Mouse (Mus musculus): ENCODE measurements at regions not wholly inside any gene's neighbourhood (a gene's known extent, or its start where the extent isn't known, plus 50 kb on each side); places are given as distances from the start of the nearest gene placed in this dataset.

DNA sequence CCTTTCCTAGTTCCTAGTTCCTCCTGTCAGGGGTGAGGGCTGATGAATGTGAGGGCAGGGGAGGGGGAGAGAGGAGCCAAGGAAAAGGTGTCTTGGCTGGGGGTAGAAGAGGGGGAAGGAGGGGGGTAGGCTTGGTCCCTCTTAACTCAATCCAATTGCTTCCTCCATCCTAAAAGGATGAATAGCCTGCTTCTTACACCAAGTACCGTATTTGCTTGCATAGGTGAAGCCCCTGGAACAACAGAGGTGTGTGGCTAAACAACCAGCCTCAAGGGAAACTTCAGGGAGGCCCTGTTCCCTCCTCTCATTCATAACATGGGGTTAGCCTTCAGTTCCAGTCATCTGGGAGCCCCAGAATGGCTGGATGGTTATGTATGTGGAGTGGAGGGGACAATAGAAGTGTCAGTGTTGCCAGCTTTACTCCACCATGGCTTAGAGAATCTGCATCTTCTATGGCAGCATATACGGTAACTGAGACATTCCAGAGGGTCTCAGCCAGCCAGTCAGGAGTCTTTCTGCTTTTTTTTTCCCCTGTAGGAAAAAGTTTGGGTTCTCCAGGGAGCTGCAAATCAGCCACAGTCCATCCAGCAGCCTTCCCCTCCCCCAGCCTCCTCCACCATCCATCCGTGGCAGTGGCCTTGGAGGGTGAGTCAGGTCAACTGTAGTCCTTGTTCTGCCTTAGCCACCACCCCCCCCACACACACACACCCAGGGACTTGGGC lies 100.2 kb upstream of the Ccnd2 start:
- DNase-seq (ENCODE audit: low read depth, low spot score): no peak

DNA sequence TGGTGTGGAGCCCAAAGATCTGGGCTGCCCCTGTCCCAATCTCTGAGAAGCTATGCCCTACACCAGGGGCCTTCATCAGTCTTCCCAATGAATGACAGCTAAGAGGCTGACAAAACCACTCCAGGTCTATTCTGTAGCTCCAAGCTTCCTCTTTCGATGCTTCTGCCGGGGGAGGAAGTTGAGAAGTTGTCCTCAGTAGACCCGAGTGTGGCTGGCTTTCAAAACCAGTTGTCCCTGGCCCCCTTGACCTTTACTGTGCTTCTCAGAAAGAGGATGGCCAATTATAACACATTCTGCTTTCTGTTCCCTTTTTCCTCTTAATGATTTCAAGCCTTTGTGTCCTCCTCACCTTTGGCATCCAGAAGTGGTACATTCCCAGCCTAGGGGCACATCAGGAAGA lies 101.9 kb upstream of the Ccnd2 start:
- DNase-seq (ENCODE audit: low read depth, low spot score): no peak

DNA sequence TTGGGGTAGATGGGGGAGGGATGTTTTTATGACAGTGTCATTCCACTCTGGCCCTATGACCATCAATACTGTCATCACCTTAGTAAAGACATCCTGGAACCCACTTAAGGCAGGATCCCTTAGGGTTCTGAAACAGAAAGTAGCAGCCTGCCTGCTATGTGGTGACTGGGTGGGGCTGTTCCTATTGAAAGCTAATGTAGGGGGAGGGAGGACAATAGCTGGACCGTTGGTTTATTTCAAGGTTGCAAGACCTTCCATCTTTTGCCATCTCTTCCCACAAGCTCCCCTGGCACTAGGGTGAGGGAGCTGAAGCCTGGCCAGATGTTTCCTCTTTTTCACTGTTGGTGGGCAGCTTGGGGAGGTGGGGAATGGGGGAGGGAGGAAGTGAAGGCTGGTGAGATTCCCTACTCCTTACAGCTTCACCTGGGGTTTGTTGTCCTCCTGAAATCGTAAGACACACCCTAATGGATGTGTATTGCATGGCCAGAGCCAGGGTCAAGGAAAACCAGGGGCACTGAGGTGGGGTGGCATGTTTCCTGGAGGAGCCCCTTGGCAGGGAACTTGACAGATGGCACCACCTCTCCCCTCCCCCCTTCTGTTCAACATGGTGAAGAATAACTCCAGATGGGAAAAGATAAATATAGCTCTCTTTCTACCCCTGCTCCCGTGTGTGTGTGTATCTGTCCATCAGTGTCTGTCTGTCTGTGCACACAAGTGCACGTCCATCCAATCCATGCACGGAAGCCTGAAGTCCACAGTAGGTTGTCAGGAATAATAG lies 112.1 kb upstream of the Ccnd2 start:
- DNase-seq (ENCODE audit: low read depth, low spot score): no peak

DNA sequence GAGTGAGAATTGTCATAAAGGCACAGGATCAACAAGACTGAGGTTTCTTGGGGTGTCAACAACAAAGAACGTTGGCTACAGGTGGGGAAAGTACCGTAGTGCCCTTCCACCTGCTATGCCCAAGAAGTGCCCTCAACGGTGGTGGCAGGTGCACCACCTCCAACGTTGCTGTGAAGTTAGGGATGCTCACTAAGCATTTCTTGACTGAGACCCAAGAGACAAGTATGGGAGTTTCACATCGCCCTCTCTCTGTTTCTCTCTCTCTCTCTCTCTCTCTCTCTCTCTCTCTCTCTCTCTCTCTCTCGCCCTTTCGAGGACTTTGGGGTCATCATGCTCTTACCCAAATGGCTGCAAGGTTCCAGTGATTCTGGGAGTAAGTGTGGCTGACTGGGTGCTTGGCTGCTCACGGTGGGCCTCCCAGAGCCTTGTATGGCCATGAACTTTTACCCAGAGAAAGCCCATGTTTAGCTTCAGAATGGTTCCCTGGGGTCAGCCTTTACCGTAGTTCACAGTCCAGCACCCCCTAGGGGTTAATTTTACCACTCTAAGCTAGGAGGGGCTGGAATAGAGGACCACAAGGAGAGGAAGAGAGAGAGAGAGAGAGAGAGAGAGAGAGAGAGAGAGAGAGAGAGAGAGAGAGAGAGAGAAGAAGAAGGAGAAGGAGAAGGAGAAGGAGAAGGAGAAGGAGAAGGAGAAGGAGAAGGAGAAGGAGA lies 113.2 kb upstream of the Ccnd2 start:
- peak; percentile 41 for DNase-seq (ENCODE audit: low read depth, low spot score)

DNA sequence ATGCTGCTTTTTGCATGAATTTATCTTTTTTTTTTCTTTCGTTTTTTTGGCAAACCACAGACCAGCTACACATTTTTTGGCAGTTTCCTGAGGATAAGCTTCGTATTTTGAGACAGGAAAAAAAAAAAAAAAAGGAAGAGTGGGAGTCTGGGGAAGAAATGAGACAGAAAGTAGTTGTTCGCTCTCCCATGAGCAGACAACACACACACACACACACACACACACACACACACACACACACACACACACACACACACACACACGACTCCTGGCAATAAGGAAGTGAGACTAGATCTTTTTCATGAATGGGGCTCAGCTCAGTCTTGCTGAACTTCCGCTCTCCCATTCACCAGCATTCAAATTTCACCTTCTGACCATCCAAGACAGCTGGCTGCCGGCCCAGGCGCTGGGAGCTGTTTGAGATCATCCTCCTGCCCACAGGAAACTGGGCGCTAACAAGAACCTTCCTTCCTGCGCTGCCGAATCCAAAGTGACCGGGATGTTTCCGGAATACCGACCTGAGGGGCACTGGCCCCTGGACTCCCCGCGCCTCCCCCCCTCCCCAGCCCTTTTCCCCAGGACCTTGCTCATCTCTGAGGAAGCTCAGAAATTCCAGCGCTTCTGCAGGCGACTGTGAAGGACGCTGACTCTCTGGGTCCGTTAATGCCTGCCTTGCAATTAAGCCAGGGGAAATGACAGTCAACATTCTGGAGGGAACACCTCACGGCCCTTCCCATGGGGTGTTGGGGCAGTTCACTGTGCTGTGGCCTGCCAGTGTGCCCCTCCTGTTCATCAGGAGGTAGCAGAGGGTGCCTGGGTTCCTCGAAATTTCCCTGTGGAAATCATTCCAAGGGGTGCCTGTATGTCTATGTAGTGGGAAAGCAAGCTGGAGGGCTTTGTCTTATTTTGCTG lies 114.2 kb upstream of the Ccnd2 start:
- DNase-seq (ENCODE audit: low read depth, low spot score): peak; percentile 70

DNA sequence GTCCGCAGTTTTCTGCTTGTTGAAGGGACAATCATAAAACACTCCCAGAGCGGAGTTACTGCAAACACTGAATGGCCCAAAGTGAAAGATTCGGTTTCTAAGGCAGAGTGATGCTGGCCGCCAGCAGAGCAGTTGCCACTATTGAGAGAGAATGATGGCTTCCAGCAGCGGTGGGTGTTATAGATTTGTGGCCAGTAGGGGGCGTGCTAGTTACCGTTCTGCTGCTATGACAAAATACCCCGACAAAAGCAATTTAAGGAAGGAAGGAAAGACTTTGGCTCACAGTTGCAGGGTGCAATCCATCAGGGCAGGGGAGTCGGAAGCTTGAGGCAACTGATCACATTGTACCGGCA lies 114.8 kb upstream of the Ccnd2 start:
- DNase-seq (ENCODE audit: low read depth, low spot score): peak; percentile 86

DNA sequence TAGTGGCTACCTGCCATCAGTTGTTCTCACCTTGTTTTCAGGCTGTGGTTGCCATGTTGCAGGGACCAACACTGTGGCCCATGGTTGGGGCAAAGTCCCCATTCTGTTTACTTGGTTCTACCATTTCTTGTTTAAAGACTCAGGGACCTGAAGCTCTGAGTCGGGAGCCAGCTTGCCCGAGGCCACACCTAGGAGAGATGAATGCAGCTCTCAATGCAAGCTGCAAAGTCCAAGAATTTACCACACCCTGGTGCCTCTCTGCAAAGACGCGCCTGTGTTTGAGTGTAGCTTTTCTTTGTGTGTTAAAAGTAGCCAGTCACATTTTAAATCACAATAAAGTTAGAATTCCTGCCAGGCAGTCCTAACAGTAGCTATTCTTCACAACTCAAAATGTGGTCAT lies 117.0 kb upstream of the Ccnd2 start:
- no peak for DNase-seq (ENCODE audit: low read depth, low spot score)

DNA sequence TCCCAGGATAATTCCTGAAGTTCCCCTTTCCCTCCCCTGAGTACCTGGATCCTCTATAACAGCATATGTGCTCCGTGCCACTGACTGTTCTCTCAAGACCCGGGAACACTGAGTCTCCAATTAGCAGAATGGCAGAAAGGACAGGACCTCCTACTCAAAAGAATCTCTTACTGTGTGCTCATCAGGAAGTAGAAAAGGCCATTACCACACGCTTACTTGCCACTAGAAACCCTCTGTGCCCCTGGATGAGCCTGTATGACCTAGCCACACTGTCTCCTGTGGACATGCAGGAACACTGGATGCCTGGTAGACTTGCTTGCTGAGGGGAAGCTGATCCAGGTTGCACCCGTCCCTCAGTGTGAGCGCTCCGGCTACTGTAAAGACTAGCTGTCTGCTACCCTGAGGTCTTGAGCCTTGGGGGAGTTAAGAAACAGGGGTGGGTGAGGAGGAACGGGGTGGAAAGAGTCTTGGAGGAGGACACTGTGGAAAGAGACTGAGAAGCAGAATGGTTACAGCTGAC lies 117.6 kb upstream of the Ccnd2 start:
- DNase-seq (ENCODE audit: low read depth, low spot score): no peak

DNA sequence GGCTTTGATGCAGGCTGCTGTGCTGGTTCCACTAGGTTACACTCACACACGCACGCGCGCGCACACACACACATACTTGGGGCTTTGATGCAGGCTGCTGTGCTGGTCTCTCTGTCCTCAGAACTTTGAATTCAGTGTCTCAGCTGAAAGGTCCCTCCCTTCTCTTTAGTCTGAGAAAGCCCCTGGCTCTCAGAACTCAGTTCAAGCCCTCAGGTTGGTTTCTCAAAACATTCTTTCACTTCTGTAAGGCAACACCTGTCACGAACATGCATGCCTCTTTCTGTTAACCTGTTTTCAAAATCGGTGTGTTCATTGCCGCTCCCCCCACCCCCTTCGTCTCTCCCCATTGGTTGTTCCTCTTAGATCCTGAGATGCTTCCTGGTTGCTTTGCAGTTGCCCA lies 118.8 kb upstream of the Ccnd2 start:
- peak; percentile 60 for DNase-seq (ENCODE audit: low read depth, low spot score)

DNA sequence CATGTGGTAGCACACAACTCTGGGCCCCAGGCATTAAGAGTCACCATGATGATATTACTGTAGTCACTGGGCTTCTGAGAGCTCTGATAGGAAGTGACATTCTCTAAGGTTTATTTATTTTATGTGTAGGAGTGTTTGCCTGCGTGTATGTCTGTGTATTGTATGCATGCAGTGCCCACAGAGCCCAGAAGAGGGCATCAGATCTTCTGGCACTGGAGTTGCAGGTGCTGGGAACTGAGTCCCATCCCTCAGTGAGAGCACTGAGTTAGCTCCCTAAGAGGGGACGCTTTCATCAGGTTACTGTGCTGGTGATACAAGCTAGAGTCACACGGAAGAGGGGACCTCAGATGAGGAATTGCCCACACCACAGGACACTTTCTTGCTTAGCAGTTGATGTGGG lies 119.4 kb upstream of the Ccnd2 start:
- DNase-seq (ENCODE audit: low read depth, low spot score): peak; percentile 40

DNA sequence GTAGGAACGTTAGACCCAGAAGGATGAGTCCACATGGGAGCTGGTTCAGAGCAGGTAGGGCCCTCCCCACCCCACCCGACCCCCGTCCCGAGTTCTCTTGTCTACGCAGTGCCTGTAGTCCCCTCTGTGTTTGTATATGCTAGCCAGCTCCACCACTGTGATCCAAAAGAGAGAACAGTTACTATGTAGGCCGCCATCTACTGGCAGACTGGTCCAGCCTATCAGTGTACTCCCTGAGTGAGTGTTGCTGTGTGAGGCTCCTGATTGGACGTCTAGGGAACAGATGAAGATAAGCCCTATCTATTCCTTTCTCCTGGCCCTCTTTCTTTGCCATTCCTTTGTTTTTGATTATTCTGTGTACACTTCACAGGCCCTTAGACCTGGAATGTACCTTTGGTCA lies 120.6 kb upstream of the Ccnd2 start:
- peak; percentile 80 for DNase-seq (ENCODE audit: low read depth, low spot score)

DNA sequence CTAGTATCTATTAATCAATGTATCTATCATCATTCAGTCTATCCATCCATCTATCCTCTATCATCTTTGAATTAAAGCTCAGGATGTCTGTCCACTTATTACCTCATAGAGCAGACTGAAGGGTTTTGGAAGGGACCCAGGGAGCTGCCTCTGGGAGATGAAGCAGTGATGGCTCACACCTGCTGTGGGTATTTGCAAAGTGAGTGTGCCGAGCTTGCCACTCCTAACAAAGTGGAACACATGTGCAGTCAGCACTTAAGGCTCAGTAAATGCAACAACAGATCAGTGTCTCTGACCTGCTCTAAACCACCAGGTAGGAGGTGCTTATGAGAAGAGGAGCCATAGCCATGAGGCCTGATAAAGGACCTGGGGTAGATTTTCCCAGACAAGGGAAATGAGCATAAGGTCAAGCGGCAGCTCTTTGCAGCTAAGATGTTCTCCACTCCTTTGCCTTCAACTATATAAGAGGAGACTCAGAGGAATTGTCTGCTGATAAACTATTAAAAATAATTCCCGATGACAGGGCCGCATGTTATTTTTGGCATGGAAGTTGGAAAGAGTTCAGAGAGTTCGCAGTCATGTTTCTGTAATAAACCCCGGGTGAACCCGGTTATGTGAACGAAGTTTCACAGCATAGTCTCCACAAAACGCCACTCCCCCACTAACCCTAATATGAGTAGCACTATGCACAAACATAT lies 122.9 kb upstream of the Ccnd2 start:
- DNase-seq (ENCODE audit: low read depth, low spot score): no peak

DNA sequence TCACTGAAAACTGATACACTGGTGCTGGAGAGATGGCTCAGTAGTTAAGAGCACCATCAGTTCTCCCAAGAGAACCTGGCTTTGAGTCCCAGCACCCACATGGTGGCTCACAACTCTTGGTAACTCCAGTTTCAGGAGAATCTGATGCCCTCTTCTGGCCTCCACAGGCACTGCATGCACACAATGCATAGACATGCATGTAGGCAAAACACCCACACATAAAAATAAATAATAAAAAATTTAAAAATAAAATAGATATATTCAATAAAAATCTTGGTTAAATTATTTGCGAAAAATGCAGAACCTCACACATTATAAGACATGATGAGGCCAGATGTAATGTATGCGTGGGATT lies 123.4 kb upstream of the Ccnd2 start:
- peak; percentile 45 for DNase-seq (ENCODE audit: low read depth, low spot score)

DNA sequence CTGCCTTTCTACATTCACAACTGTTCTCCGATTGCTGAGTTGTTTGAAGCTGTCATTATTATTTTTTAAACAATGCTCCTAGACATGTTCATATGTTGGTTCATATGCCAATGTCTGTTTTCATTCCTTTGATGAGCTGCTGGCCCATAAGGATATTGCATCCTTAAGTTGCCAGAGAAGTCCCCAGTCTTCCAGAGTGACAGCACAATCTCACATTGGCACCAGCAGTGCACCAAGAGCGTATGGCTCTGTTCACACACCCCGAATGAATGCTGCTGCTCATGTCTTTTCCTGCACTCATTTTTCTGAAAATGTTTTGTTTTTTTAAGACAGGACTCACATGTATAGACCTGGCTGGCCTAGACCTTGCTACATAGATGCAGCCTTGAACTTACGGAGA lies 124.4 kb upstream of the Ccnd2 start:
- no peak for DNase-seq (ENCODE audit: low read depth, low spot score)

DNA sequence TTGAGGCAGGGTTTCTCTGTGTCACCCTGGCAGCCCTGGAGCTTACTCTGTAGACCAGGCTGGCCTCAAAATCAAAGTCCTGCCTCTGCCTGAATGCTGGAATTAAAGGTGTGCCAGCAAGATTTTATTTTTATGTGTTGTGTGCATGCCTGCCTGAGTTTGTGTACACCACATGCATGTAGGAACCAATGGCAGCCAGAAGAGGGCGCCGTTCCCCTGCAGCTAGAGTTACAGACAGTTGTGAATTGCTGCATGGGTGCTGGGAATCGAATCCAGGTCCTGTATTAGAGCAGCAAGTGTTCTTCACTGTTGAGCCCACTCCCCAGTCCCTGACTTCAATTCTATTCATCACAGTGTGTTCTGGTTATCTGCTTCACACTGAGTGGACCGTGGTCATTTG lies 126.4 kb upstream of the Ccnd2 start:
- DNase-seq (ENCODE audit: low read depth, low spot score): no peak

DNA sequence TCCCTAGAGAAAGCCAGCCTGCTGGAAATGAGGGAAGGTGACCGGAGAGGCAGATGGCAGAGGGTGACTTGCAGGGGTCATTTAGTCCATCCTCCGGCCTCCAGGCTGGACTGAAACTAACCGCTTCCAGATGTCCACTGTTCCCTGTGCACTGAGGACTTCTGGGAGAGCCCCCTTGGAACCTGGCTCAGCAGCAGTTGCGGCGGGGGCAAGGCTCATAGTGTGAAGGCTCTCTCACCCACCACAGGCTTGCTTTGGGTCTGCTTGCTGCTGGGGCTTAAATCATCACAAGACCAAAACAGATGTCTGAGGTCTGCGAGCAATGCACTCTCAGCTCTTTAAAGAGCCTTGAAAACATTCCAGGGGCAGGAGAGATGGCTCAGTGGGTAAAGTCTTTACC lies 132.2 kb upstream of the Ccnd2 start:
- no peak for DNase-seq (ENCODE audit: low read depth, low spot score)

DNA sequence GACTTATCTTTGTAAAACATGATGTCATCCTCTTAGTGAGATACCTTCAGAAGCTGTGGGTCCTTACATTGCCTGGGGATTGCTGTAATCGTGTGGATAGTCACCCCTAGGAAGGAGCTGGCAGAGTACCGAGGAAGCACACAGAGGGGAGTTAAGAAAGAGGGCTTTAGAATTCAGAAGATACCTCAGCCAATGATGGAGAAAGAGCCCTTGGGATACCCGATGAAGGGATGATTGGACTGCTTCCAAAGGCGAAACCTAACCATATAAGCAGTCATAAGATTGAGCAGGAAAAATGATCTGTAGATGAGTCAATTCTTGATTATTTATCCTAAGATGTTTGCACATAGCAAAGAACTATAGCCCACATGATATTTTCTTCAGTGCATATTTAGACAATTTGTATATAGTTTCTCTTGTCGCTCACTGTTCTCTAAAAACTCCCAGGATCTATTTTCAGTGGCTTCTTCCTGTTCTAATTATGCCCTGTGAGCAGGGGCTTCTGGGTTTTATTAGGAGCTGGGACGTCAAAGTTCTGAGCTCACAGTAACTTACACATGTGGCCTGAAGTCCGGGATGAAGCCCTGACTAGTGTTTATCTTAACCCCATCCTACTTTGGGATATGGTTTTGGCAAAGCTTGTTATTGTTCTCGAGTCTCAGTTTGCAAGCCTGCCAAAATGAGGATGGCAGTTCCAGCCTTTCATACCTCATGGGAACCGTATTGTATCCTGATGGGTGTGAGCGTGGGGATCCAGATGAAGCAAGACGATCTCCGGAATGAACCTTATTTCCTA lies 134.9 kb upstream of the Ccnd2 start:
- no peak for DNase-seq (ENCODE audit: low read depth, low spot score)

DNA sequence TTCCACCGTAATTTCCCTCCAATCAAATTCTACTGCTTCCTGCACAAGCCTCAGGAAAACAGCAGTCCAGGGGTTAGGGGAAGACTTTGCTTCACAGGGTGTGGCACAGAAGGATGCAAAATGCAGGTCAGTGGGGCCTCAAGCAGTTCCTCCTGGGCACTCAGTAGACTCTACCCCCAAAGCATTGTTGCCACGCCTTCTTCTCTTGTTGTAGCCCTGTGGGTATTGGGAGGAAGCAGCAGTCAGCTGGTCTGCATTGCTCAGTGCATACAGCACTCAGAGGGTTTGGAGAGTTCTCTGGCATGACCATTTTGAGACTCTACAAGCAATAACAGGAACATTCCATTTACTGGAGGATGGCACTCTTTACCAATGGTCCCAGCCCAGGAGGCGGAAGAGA lies 137.0 kb upstream of the Ccnd2 start:
- DNase-seq (ENCODE audit: low read depth, low spot score): no peak

DNA sequence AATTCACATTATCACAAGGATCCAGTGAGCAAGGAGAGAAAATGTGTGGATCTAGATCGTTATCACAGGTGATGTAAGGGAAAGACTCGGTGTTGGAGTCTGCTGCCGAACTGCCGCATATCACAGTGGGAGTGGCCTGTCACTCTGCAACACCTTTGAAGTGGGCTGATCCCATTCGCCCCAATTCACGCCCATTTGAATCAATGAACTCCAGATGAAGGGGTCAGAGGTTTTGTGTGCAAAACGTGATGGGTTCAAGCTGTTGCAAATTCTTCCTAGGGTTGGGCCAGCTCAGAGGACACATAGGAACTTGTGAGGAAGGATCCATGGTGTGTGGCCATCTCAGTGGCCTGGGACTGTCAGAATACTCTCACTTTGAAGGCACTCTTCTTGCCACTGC lies 139.9 kb upstream of the Ccnd2 start:
- DNase-seq (ENCODE audit: low read depth, low spot score): no peak

DNA sequence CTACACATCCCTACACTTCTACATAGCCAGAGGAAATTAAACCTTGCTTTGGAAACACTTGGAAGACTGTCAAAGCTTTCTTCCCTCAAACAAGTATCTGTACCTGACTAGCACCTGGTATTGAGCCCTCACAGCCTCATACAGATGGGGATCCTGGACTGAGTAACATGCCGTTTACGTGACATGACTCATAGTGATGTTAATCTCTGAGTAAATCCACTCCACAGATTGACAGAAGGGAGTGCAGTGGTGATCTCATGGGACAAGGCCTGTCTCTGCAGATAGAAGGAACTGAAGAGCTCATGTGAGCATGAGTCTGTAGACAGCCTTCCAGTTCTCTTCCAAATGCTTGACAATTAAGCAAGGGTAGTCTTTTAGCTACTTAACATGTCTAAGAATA lies 141.8 kb upstream of the Ccnd2 start:
- DNase-seq (ENCODE audit: low read depth, low spot score): no peak

Measured in CD4-positive, CD25-positive, alpha-beta regulatory T cell, adult 2 months (primary cell).